Mouse (Mus musculus) adrenal gland, adult 10 weeks (tissue): ENCODE results near the gene Scnn1g. TPM values are rescaled to one million over a fixed set of nuclear protein-coding genes. Genes with fewer than 3 reads are reported as not detected.

ENCODE experiments used
- polyA plus RNA-seq: library from polyadenylated mRNA; stranded (reverse); fragments of 350-450 nt; fragmentation: Illumina TruSeq; extraction: RNeasy Lipid Tissue Mini Kit (QIAGEN cat#74804); gene quantifications from one replicate; pipeline ENCODE4 v1.2.3, GENCODE M21; 2014; ENCODE audit warnings: low read depth, low replicate concordance

Scnn1g gene
- not detected for polyA plus RNA-seq

GRCm38 (mm10) chr7:121734171-121734831 is at the start of gene Scnn1g:
Gene Scnn1g (plus strand): TSS chr7:121734479.

DNA sequence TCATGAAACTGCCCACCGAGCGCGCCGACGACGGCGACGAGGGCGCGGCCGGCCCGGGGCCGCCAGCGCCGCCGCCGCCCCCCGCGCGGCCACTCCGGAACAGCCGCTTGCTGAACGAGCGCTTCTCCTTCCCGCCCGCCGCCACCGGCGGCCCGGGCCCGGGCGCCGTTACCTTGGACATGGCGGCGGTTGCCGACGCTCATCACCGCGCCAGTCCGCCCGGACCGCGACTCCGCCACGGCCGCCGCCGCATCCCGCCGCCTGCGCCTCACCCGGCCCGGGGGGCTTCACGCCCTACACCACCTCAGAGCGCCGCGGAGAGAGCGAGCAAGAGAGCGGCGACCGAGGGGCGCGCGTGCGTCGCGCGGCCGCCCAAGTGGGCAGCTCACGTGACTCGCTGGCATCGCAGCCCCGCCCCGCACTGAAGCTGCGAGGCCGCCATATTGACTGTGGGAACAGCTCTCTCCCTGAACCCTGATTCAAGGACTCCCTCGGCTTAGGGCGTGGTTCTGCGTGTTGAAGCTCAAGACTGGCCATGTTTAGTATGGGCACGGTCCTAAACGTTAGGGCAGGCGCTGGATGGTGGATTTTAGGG is 27.1 kb upstream of the Scnn1g start, which contains the start of gene Usp31:
Gene Usp31, minus strand, starts transcription at position 181 of the 595 bp plus-strand sequence.

Other genes starting within 250 kb of the Scnn1g start
- gene Usp31, start 27.2 kb upstream of the Scnn1g start, polyA plus RNA-seq, result 18.8 TPM
- gene Scnn1b, start 130.6 kb downstream of the Scnn1g start, polyA plus RNA-seq, result not detected
- gene Cog7, start 247.2 kb downstream of the Scnn1g start, polyA plus RNA-seq, result 16.6 TPM